Mouse (Mus musculus): ENCODE results near the gene Sh2d7. TPM values are rescaled to one million over a fixed set of nuclear protein-coding genes. Genes with fewer than 3 reads are reported as not detected.

Gene Sh2d7
- total RNA-seq, 2 experiments from 2014 or later = not detected

Other genes starting within 250 kb of the Sh2d7 start
- 1 to 10 TPM; 2.6 to 2.7 TPM for gene Dmxl2, start 37.4 kb upstream of the Sh2d7 start, total RNA-seq (2021)
- gene Cib2, start 21.2 kb downstream of the Sh2d7 start, total RNA-seq (2021) = 100 to 1,000 TPM; 113 to 142 TPM
- 100 to 1,000 TPM; 564 to 571 TPM for gene Idh3a, start 47.4 kb downstream of the Sh2d7 start, total RNA-seq (2021)
- gene Acsbg1, start 122.9 kb downstream of the Sh2d7 start, total RNA-seq (2021) = under 1 TPM; 0.17 to 0.61 TPM
- gene Dnaja4, start 159.9 kb downstream of the Sh2d7 start, total RNA-seq (2021) = 10 to 100 TPM; 52.8 to 57.2 TPM
- gene Wdr61, start 195.5 kb downstream of the Sh2d7 start, total RNA-seq (2021) = 10 to 100 TPM; 17.9 to 18.2 TPM
- under 1 TPM in 1 of 2 experiments, not detected in 1; 0.79 TPM for gene Crabp1, start 225.8 kb downstream of the Sh2d7 start, total RNA-seq (2021)